Mouse (Mus musculus): Measurements from ENCODE around the gene Edem2. TPM values are rescaled to one million over a fixed set of nuclear protein-coding genes. Genes with fewer than 3 reads are reported as not detected.

Gene Edem2
- total RNA-seq (2021): 10 to 100 TPM; 18.2 to 19.6 TPM
- long read RNA-seq, experiment 1, transcript Edem2-201 (11 exons, 2,290 nt): major isoform, 18 of 29 reads
- long read RNA-seq, experiment 1, partial matches to known transcripts: 8 of 29 reads
- long read RNA-seq, experiment 1, other reads (novel, unspliced or antisense): 3 of 29 reads
- long read RNA-seq, experiment 2, transcript Edem2-201 (11 exons, 2,290 nt): major isoform, 26 of 47 reads
- long read RNA-seq, experiment 2, partial matches to known transcripts: 14 of 47 reads
- long read RNA-seq, experiment 2, other reads (novel, unspliced or antisense): 7 of 47 reads

DNA sequence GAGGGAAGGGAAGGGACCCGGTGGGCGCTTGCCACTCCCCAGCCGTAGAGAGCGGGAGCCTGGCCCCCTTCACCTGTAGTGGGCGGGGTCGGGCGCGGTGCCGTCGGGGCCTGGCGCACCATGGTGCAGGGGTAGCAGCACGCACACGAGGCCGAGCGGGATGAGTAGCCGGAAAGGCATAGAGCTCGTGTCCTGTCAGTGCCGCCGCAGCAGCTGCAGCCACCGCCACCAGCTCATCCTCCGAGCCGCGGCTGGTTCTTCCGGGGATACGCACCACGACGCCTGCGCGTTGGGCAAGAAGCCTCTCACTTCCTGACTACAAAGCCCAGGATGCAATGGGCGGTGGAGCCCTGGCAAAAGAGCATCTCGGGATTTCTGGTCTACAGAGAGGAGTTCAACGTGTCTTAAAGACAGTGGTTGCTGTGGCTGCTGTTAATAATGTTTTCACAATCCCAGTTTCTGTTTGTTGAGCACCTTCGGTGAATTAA, at the start of gene Edem2:
TSS of gene Edem2 (minus strand) at position 318 of the 488 bp plus-strand sequence.
- DNase-seq (ENCODE audit: low spot score in 2 of 2): peak; percentile 86 to 96

DNA sequence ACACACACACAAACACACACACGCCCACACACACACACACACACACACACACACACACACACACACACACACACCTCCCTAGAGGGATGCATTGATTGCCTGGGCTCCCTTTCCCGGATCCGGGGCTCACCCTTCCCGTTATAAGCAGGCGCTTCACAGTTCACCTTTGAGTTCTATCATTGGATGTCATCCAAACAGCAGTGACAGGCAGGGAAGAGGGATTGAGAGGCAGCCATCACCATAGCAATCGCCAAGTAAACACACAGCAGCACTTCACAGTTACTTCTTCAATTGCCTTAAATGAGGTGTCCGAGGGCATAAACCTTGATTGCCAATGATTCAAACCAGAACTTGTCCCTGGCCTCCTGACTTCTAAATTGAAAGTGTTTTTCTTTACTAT, 49.8 kb upstream of the Edem2 start:
- no peak for DNase-seq (ENCODE audit: low spot score in 2 of 2)

DNA sequence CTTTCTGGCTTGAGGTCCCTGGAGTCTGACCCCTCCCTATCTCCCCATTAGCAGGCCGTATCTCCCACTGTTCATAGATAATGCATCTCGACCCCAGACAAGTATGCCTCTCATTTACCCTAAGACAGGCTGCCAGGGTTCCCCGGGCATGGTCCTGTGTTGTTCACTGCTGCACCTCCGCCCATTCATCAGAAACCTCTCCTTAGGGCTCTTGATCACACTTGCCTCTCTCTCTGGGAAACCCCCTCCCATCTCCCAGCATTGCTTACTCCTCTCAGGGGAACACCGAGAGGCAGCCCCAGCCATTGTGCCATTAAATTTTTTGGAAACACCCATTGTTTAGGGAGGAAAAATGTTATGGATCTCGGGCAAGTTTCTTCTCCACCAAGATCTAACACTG, 48.7 kb upstream of the Edem2 start:
- DNase-seq (ENCODE audit: low spot score in 2 of 2): no peak

DNA sequence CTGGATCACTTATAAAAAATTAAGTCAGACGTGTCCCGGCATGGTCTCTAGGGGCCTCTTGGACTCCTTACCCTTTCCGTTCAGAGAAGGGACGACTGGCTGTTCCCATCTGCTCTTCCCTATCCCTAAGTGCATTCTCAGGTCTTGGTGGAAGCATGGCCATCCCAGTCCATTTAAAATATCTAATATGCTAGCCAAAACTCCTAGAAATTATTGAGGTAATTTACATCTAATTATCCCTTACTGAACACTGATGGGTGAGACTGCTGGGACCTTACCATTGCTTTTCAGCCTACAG, 48.4 kb upstream of the Edem2 start:
- DNase-seq (ENCODE audit: low spot score in 2 of 2): no peak

DNA sequence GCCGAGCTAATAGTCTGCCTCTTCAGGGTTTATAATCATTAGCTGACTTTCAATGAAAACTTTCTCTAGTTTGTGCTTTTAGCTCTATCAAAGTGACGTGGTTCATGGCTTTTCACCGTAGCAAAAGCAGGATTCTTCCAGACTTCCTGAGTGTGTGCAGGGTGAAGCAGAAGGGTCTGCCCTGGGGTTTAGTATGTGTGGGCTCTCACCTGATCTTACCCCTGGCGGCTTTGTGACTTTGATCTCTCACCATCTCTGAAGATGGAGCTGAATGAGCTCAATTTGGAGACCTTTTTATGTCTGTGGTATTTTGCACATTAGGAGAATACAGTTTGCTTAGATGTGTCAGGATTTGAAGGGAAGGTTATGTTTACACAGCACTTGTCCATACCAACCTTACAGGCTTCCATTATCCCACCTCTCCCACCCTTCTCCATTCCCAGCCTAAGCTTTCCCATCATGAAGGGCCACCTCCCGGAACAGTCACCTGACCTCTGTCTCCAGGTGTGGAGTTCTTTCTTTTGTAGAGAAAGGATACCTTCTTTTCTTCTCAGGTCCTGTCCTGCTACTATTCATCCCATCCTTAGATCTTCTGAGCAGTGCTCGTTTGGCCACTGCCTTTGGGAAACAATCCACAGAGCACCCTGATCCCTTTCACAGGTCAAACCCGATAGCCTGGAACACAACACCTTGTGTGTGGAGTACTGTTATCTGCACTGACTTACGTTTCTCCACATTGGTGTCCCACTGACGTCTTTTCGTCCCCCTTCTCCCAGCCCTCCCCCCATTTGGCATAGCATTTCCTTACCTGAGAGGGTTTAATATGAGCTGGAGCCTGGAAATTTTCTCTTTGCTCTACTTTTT, 47.8 kb upstream of the Edem2 start:
- DNase-seq (ENCODE audit: low spot score in 2 of 2): no peak

DNA sequence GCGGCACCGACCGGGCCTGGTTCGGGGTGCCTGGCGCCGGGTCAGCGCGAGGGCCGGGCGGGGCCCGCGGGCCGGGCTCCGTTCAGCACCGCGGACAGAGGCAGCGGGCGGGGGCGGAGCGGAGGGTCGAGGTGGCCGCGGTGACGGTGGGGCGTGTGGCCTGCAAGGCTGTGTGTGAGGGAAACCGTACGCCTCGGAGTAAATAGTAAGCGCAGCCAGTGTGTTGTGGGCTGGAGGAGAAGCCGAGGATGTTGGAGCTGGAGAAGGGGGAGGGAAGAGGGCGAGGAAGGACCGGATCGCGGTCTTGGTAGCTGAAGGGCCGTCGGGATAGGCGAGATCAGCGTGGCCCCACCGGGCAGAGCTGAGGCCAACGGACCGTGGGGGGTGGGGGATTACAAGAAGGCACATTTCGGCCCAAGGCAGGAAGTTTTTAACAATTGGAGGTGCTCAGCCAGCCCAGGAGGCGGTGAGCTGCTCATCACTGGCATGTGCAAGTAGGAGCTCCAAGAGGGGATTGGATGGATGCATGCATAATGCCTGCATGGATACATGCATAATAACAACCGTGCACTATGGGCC, 46.5 kb upstream of the Edem2 start:
- peak; percentile 34 to 47 for DNase-seq (ENCODE audit: low spot score in 2 of 2)

DNA sequence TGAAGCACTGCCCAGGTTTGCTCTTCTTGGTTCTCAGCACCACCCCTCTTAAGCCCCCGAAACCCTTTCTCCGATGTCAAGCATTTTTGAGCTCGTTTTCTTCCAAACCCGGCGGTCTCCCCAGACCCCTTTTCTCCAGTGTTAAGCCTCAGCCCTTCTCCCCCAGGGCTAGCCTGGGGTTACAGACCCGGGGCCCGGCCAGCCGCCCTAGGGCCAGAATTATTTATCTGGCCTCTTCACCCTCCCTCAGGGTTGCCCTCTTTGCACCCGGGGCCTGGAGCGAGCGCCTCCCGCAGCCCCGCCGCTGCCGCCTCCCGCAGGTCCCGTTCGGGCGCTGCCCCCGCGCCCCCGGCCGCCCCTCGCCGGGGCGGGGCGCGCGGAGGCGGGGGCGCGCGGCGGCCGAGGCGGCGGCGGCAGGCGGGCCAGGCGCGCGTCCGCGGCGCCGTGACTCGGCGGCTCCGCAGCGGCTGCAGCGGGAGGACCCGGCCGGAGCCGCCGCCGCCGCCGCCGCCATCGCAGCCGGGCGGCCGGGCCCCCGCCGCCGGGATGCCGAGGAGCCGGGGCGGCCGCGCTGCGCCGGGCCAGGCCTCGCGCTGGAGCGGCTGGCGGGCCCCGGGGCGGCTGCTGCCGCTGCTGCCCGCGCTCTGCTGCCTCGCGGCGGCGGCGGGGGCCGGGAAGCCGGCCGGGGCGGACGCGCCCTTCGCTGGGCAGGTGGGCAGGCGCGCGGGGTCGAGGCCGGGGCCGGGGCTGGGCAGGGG, 45.8 kb upstream of the Edem2 start, which contains the start of gene Mmp24:
TSS of gene Mmp24 (plus strand) at position 416 of the 758 bp plus-strand sequence.
- DNase-seq (ENCODE audit: low spot score in 2 of 2): no peak

DNA sequence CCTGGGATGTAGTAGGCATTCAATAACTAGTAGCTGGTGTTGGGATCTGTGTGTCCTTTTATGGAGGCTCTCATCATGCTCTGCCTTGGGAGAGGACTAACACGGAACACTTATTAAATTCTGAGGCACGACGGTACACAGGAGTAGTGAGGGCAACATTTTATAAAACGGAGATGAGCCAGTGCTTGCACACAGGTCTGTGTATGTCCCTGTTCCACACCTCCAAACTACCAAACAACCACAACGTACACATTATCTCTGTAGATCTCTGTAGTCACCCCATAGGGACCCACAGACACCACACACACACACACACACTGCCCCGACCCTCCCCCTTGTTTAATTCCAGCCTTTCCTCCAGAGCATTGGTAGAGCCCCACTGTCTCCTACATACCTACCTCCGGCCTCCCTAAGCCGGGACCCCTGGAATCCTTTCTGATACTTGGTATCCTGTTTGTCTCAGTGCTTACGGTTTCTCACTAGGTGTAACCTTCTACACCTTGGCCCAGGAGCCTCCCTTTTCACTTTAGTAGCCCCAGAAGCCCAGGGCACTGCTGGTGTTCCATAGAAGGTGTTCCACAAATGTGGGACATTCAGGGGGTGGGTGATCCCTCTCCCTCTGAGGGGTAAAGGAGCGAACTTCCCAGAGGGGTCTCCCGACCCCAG, 45.1 kb upstream of the Edem2 start:
- DNase-seq (ENCODE audit: low spot score in 2 of 2): no peak

DNA sequence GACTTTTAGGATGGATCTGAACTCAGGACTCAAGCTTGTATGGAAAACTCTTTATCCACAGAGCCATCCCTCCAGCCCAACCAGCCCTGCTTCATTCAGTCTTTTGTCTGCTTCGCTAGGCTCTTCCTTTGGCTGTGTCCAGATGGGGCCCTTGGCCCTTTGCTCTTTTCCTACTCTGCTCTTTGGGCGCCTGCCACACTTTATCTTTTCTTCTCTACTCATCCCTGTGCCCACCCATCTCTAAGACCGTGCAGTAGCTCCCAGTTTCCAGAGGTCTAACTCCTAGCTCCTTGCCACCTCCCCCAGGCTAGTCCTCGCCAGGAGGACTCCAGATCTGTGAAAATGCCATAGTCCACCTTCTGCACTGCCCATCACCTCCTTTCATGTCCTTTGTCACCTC, 44.4 kb upstream of the Edem2 start:
- no peak for DNase-seq (ENCODE audit: low spot score in 2 of 2)

DNA sequence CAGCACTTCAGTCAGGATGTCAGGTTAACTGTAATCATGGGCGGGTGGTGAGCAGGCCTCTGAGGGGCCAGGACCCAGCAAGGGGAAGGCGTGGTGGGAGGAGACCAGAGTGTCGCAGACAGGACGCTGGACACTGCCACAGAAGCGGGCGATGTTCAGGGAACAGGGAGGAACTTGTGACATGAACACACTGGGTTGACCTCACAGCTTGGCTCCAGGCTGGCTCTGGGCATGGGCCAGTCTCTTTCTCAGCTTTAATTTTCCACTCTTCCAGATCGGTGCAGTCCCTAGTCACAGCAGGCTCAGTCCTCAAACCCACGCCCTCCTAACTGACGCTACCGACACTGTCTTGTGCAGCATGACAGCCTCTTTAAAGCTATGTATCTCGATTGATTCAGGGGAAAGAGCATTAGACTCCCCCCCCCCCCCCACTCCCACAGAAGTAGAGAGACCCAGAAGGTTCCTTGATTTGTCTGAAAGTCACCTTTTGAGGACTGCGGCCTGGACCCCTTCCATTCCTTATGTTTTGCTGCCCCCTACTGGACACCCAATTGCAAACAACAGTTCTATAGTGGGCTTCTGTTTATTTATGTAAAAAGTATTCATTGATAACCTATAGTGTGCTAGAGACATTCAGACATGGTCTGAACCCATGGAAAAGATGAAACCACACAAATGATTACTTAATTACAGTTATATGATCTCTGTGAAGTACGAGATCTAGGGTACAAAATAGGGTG, 35.6 kb upstream of the Edem2 start:
- peak; percentile 54 to 75 for DNase-seq (ENCODE audit: low spot score in 2 of 2)

DNA sequence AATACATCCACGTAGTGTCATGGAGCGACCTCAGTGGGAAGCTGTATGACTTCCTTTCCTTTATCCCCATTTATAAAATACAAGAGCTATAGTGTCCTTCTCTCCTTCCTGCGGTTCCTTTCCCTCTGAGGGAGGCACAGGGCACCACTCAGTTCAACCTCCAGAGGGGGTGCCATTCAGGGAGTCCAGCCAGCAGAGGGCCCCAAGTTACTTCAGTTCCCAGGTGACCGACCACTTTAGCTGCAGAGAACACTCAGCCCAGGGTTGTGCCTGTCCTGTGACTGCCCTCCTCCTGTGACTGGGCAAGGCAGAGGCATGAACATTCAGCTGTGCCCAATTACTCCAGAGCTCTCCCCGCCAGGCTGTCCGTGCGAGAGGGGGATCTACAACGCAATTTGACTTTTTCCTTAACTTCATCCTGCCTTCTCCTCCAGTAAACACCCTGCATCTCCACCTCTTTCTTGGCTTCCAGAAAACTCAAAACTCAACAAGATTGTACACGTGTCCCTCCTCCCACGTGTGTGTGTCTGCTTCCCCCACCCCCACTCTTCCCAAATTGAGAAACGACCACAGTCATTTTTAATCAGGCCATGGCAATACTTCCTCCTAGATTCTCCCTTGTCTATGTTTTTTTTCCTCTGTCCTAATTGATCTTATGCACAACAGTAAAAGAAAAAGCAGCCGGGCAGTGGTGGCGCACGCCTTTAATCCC, 27.7 kb upstream of the Edem2 start:
- DNase-seq (ENCODE audit: low spot score in 2 of 2): no peak

DNA sequence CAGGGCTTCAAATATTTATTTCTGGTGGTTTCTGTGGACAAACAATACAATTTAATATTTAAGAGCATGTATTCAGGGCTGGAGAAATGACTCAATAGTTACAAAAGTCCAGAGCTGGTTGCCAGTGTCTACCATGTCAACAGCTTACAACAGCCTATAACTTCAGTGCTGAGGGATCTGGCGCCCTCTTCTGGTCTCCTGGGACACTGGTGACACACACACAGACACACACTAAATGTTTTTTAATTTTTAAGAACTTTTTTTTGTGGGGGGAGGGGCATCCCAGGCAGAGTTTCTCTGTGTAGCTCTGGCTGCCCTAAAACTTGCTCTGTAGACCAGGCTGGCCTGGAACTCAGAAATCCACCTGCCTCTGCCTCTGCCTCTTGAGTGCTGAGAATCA, 26.5 kb upstream of the Edem2 start:
- DNase-seq (ENCODE audit: low spot score in 2 of 2): no peak

DNA sequence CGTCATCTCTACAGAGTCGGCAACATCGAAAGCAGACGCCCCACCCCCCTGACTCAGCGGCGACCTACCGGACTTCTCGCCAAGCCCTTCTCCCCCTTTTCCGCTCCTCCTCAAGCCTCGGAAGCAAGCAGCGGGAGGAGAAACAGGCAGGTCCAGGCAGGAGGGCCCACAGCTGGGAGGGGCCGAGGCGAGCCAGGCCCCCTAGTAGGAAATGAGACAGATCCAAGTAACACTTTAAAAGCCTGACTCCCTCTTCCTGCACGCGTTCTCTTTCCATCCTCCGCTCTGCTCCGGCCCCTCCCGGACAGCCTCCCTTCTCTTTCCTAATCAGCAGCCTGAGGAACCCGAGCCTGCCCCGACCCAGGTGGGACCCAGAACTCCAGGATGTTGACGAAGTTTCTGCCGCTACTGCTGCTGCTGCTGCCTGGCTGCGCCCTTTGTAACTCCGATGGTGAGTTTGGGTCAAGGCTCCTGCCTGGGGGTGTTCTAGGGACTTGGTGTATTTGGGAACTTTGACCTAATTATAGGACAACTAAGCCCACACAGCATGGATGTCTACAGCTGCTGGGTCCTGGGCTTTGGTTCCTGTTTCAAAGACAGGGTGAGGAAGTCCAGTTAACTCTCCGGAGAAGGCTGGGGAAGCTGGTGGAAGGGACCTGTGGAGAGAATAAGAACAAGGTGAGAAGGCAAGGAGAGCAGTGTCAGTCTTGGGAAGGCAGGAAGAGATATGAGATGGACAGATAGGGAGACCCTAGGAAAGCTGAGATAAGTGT, 21.9 kb upstream of the Edem2 start, which contains the start of gene Procr:
TSS of gene Procr (plus strand) at position 104 of the 773 bp plus-strand sequence.
- DNase-seq (ENCODE audit: low spot score in 2 of 2): no peak

DNA sequence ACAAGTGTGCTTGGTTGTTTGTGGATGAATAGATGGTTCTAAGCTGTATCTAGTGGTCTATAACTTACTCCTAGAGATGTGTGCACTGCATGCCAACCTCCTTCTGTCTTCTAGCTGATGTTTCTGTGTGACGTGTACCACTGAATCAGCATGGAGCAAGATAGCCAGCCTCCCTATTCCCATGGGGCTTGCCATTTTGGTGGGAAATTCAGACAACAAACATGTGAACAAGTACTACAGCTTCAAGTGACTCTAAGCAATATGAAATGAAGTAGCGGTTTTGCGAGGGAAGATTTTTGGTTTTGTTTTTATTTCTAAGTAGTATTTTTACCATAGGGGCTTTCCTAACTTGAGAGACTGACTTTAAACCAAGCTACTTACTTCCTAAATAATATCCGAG, 20.1 kb upstream of the Edem2 start:
- no peak for DNase-seq (ENCODE audit: low spot score in 2 of 2)

DNA sequence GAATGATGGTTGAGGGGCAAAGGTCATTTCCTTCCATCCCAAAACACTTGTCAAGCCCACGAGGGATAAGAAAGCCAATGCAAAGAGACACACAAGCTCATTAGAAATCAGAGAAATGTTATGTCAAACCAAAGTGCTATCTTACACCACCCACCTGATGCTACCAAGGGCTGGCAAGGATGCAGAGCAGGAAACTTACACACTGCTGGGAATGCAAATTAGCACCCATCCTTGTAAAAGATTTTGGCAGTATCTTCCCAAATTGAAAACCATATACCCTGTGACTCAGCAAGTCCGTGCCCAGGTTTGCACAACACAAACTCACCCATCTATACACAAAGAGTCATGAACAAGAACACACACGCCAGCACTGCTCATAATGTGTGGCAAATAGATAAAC, 16.2 kb upstream of the Edem2 start:
- no peak for DNase-seq (ENCODE audit: low spot score in 2 of 2)

DNA sequence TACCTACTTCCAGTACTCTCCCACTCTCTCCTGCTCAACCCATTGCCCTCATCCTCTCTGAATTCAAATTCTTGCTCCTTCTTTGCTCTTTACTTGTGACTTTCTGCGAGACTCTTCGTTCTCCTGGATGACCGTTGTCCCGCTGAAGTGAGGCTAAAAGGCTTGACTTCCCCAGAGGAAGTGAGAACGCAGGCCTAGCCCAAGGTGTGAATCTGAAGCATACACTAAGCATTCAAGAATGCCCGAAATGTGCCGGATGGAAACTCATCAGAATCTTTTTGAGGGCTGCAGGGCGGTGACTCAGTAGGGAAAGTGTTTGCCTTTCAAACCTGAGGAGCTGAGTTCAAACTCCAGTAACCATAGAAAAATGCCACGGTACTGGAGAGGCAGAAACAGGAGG, 14.1 kb upstream of the Edem2 start:
- no peak for DNase-seq (ENCODE audit: low spot score in 2 of 2)

DNA sequence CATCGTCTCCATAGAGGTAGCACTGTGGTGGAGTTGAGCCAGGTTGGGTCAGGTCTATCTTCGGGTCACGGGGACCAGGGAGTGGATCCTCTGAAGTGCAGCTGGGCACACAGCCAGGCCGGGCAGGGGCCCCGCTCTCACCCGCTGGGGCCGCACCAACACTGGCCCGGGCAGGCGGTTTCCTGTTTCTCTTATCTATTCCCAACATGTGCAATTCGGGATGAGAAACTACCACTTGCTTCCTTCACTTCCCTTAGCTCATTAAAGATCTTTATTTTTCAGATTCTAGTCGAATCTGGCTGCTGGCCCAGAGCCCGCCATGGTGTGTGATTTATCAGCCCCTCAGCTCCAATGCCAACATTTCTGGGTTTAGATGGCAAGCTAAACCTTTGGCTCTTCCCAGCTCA, 13.7 kb upstream of the Edem2 start:
- no peak for DNase-seq (ENCODE audit: low spot score in 2 of 2)

DNA sequence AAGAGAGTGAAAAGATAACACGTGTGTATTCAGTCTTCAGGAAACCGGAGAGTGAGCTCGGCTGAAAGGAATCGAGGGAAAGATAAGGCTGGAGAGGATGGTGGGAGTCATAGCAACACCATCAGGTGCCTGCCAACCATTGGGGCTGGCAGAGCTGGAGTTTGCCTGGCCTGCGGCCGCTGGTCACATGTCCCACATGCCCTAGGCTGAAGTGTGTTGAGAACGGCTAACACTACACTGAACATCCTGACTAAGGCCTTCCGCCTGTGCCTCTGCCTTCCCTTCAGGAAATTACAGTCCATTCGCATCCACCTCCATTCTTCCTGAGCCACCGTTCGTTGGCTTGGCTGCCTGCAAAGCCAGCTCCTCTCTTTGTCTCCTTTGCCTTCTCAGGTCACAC, 12.9 kb upstream of the Edem2 start:
- no peak for DNase-seq (ENCODE audit: low spot score in 2 of 2)

DNA sequence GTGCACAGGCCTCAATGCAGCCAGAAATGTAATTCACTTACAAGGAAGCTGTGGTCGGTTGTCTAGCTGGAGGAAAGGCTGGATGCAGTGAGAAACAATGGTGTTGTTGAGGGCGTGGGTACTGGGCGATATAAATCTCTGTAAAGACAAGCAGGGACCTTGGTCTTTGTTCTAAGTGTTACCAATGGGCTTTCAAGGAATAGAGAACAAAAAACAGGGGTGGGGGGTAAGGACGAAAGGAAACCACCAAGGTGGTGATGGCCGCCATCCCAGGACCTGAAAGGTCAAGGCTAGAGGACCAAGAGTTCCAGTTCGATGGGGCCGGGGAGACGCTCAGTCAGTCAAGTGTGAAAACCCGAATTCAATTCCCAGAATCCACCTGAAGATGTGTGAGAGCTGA, 8.5 kb upstream of the Edem2 start:
- no peak for DNase-seq (ENCODE audit: low spot score in 2 of 2)
